Mouse (Mus musculus) embryonic facial prominence, embryonic 11.5 days (tissue): Measurements from ENCODE around the gene Ninl. TPM values are rescaled to one million over a fixed set of nuclear protein-coding genes. Genes with fewer than 3 reads are reported as not detected.

Experiments used
- ATAC-seq: fragments of 200-750 bp; cut with Nextera tagmentation; replicated peaks from 2 replicates; pipeline ENCODE4 v1.8.0; 2017; ENCODE audit warnings: low read depth; ENCODE audit not compliant: insufficient number of reproducible peaks, low FRiP score, low TSS enrichment
- DNase-seq: peaks from one replicate; pipeline ENCODE4 v3.0.0-alpha.2; 2015; ENCODE audit warnings: low spot score
- H3K27ac ChIP-seq: fragments of 300-500 bp; sonication (generic); replicated peaks from 2 replicates; pipeline ENCODE4 v1.5.1; 2014; ENCODE audit warnings: mild to moderate bottlenecking, low read depth, low read length, control low read depth
- H3K27me3 ChIP-seq: fragments of 300-500 bp; sonication (generic); 2 replicates; pipeline ENCODE4 v1.6.1; 2014; ENCODE audit warnings: mild to moderate bottlenecking, low read length, moderate library complexity, mixed read lengths; ENCODE audit not compliant: control insufficient read depth, insufficient read depth
- H3K36me3 ChIP-seq: fragments of 300-500 bp; sonication (generic); replicated peaks from 2 replicates; pipeline ENCODE4 v1.6.1; 2014; ENCODE audit warnings: low read depth, mild to moderate bottlenecking, low read length, moderate library complexity, mixed read lengths; ENCODE audit not compliant: control insufficient read depth, insufficient read depth
- H3K4me1 ChIP-seq: fragments of 300-500 bp; sonication (generic); 2 replicates; pipeline ENCODE4 v1.6.1; 2014; ENCODE audit warnings: low read length, mixed read lengths; ENCODE audit not compliant: control insufficient read depth, insufficient read depth
- H3K4me2 ChIP-seq: fragments of 300-500 bp; sonication (generic); 2 replicates; pipeline ENCODE4 v1.6.1; 2014; ENCODE audit warnings: low read depth, mild to moderate bottlenecking, control low read depth, low read length, moderate library complexity
- H3K4me3 ChIP-seq: fragments of 300-500 bp; sonication (generic); 2 replicates; pipeline ENCODE4 v1.5.1; 2014; ENCODE audit warnings: low read depth, low read length, control low read depth
- H3K9ac ChIP-seq: fragments of 300-500 bp; sonication (generic); replicated peaks from 2 replicates; pipeline ENCODE4 v1.6.1; 2014; ENCODE audit warnings: mild to moderate bottlenecking, control low read depth, low read length
- H3K9me3 ChIP-seq: fragments of 300-500 bp; sonication (generic); replicated peaks from 2 replicates; pipeline ENCODE4 v1.6.1; 2016; ENCODE audit warnings: mild to moderate bottlenecking, low read length, inconsistent platforms, mixed read lengths; ENCODE audit not compliant: control insufficient read depth
- WGBS: fragments of 180-500 bp; shearing (Covaris S2); extraction: QIAGEN DNeasy Blood & Tissue Kit; methylation state at CpG from one replicate; pipeline ENCODE4 v1.1.7; 2014; 5-methylcytosine and 5-hydroxymethylcytosine counted together
- polyA plus RNA-seq: library from polyadenylated mRNA; unstranded; fragments of >200 nt; fragmentation: Nextera tagmentation; extraction: Ambion mirVana; gene quantifications from 2 replicates; pipeline ENCODE4 v1.2.1, GENCODE M21; 2014

The Ninl gene
- 9.0 and 14.0 TPM in 2 replicates for polyA plus RNA-seq

GRCm38 (mm10) chr2:151039232-151039695, at the start of gene Ninl, which contains the start of gene Nanp:
Gene Ninl (minus strand): TSS chr2:151039382.
Gene Nanp (minus strand): TSS chr2:151039398.
- peak within 1 kb of the TSS; percentile 86 for H3K4me3 ChIP-seq
- peak within 1 kb of the TSS; percentile 25; the same call in 1 of the 2 replicates for H3K27ac ChIP-seq

GRCm38 (mm10) chr2:151056637-151057036, 17.5 kb upstream of the Ninl start:
- Histone ChIP-seq H3K9me3 (no peaks in the 10 kb centered on the region), H3K4me3 (no peak overlapping the region), H3K4me2 (no peak overlapping the region), H3K4me1 (no peaks in the 10 kb centered on the region), H3K27me3 (no peaks in the 10 kb centered on the region), H3K36me3 (no peaks in the 10 kb centered on the region), H3K27ac (no peak overlapping the region), H3K9ac (no peak overlapping the region)
- DNase-seq (no peak), ATAC-seq (no peak)
- 86% methylated on average over 1 of the region's 1 CpGs for WGBS

More at GRCm38 (mm10) chr2:151039232-151039695, at the start of gene Ninl, which contains the start of gene Nanp:
- peak within 1 kb of the TSS; percentile 99 for H3K9ac ChIP-seq
- H3K4me1 ChIP-seq = no peaks in the 10 kb centered on the region; the same call in 1 of the 2 replicates
- ATAC-seq (peak; percentile 92), DNase-seq (peak; percentile 96)
- H3K9me3 ChIP-seq = no peaks in the 10 kb centered on the region
- no peaks in the 10 kb centered on the region for H3K36me3 ChIP-seq
- WGBS = 2% methylated on average over 34 of the region's 34 CpGs
- H3K27me3 ChIP-seq = no peaks in the 10 kb centered on the region
- H3K4me2 ChIP-seq = peak within 1 kb of the TSS; percentile 68

- H3K27ac ChIP-seq = no peak overlapping the region
- no peak overlapping the region for H3K4me3 ChIP-seq
- H3K9ac ChIP-seq = no peak overlapping the region
- DNase-seq (no peak), ATAC-seq (no peak)
- H3K4me1 ChIP-seq = no peaks in the 10 kb centered on the region; the same call in 1 of the 2 replicates
- H3K36me3 ChIP-seq = no peaks in the 10 kb centered on the region
- H3K4me2 ChIP-seq = no peak overlapping the region
- no peaks in the 10 kb centered on the region for H3K27me3 ChIP-seq
- H3K9me3 ChIP-seq = no peaks in the 10 kb centered on the region
- 86% methylated on average over 1 of the region's 1 CpGs for WGBS
Measured at GRCm38 (mm10) chr2:151040411-151040810, 1.2 kb upstream of the Ninl start.

GRCm38 (mm10) chr2:151039726-151040125, 544 bp upstream of the Ninl start:
- peak; percentile 8; the same call in 1 of the 2 replicates for ATAC-seq
- H3K9ac ChIP-seq = peak overlapping the region; percentile 99
- H3K4me1 ChIP-seq = no peaks in the 10 kb centered on the region; the same call in 1 of the 2 replicates
- WGBS = 53% methylated on average over 8 of the region's 8 CpGs
- no peaks in the 10 kb centered on the region for H3K27me3 ChIP-seq
- no peak for DNase-seq
- H3K4me3 ChIP-seq = peak overlapping the region; percentile 86
- H3K4me2 ChIP-seq = peak overlapping the region; percentile 52
- no peaks in the 10 kb centered on the region for H3K36me3 ChIP-seq
- H3K9me3 ChIP-seq = no peaks in the 10 kb centered on the region
- H3K27ac ChIP-seq = no peak overlapping the region

- ATAC-seq (peak; percentile 79; the same call in 1 of the 2 replicates), DNase-seq (no peak)
- Histone ChIP-seq H3K9me3 (no peaks in the 10 kb centered on the region), H3K36me3 (no peaks in the 10 kb centered on the region), H3K27me3 (no peaks in the 10 kb centered on the region), H3K9ac (peak overlapping the region; percentile 99), H3K4me2 (peak overlapping the region; percentile 68), H3K4me3 (peak overlapping the region; percentile 86), H3K27ac (peak overlapping the region; percentile 25; the same call in 1 of the 2 replicates), H3K4me1 (no peaks in the 10 kb centered on the region; the same call in 1 of the 2 replicates)
- 1% methylated on average over 30 of the region's 30 CpGs for WGBS
Measured at GRCm38 (mm10) chr2:151038811-151039222, 365 bp downstream of the Ninl start.

GRCm38 (mm10) chr2:151037876-151038552, 1.2 kb downstream of the Ninl start:
- Histone ChIP-seq H3K27me3 (no peaks in the 10 kb centered on the region), H3K4me2 (peak overlapping the region; percentile 68), H3K27ac (no peak overlapping the region), H3K9me3 (no peaks in the 10 kb centered on the region), H3K36me3 (no peaks in the 10 kb centered on the region), H3K9ac (peak overlapping the region; percentile 99), H3K4me1 (no peaks in the 10 kb centered on the region; the same call in 1 of the 2 replicates), H3K4me3 (peak overlapping the region; percentile 86)
- no peak for DNase-seq
- ATAC-seq = no peak
- 68% methylated on average over 18 of the region's 18 CpGs for WGBS

- ATAC-seq (no peak), DNase-seq (no peak)
- Histone ChIP-seq H3K9me3 (no peaks in the 10 kb centered on the region), H3K27me3 (no peaks in the 10 kb centered on the region), H3K4me1 (no peaks in the 10 kb centered on the region; the same call in 1 of the 2 replicates), H3K9ac (no peak overlapping the region), H3K36me3 (no peaks in the 10 kb centered on the region), H3K27ac (no peak overlapping the region), H3K4me3 (no peak overlapping the region), H3K4me2 (no peak overlapping the region)
- WGBS = 96% methylated on average over 1 of the region's 1 CpGs
Measured at GRCm38 (mm10) chr2:151037292-151037691, 1.9 kb downstream of the Ninl start.

GRCm38 (mm10) chr2:151036721-151037120, 2.5 kb downstream of the Ninl start:
- Histone ChIP-seq H3K9ac (no peak overlapping the region), H3K4me1 (no peaks in the 10 kb centered on the region; the same call in 1 of the 2 replicates), H3K27me3 (no peaks in the 10 kb centered on the region), H3K4me2 (no peak overlapping the region), H3K9me3 (no peaks in the 10 kb centered on the region), H3K36me3 (no peaks in the 10 kb centered on the region), H3K4me3 (no peak overlapping the region), H3K27ac (no peak overlapping the region)
- WGBS = 89% methylated on average over 2 of the region's 2 CpGs
- no peak for ATAC-seq
- DNase-seq = no peak
